Mouse (Mus musculus): Measurements from ENCODE around the gene Tyw3. TPM values are rescaled to one million over a fixed set of nuclear protein-coding genes. Genes with fewer than 3 reads are reported as not detected.

Tyw3 gene
- polyA plus RNA-seq, 1 experiment from 2014 or later = 19.0 TPM

- Histone ChIP-seq H3K9ac (ENCODE audit: low read length) (no peak overlapping the region), H3K4me1 (ENCODE audit: control insufficient read depth, insufficient read depth, low read length) (peaks cover 13% of the 10 kb centered on the region; the same call in 1 of the 2 replicates), H3K4me2 (ENCODE audit: low read depth) (no peak overlapping the region), H3K27ac (ENCODE audit: low read depth, low read length) (no peak overlapping the region), H3K9me3 (ENCODE audit: control insufficient read depth, low read length) (no peaks in the 10 kb centered on the region), H3K27me3 (ENCODE audit: control insufficient read depth, insufficient read depth, low read length) (no peaks in the 10 kb centered on the region), H3K36me3 (ENCODE audit: control insufficient read depth, insufficient read depth, low read length) (no peaks in the 10 kb centered on the region), H3K4me3 (ENCODE audit: low read depth, low read length) (no peak overlapping the region)
- no peak for ATAC-seq (ENCODE audit: insufficient read depth, low FRiP score, low TSS enrichment)
- no peak for DNase-seq (ENCODE audit: low spot score)
- WGBS = 51% methylated on average over 17 of the region's 17 CpGs
Measured at GRCm38 (mm10) chr3:154550326-154551034, 46.4 kb downstream of the Tyw3 start.

- ATAC-seq (ENCODE audit: insufficient read depth, low FRiP score, low TSS enrichment) (0 out of 2 replicates have a peak, but pooled peaks have one; percentile 25), DNase-seq (ENCODE audit: low spot score) (peak; percentile 42)
- no peaks in the 10 kb centered on the region for H3K36me3 ChIP-seq (ENCODE audit: control insufficient read depth, insufficient read depth, low read length)
- H3K4me2 ChIP-seq (ENCODE audit: low read depth) = no peak overlapping the region
- WGBS = 2% methylated on average over 8 of the region's 8 CpGs
- no peaks in the 10 kb centered on the region for H3K27me3 ChIP-seq (ENCODE audit: control insufficient read depth, insufficient read depth, low read length)
- H3K9ac ChIP-seq (ENCODE audit: low read length) = no peak overlapping the region
- no peak overlapping the region for H3K27ac ChIP-seq (ENCODE audit: low read depth, low read length)
- no peaks in the 10 kb centered on the region for H3K9me3 ChIP-seq (ENCODE audit: control insufficient read depth, low read length)
- H3K4me3 ChIP-seq (ENCODE audit: low read depth, low read length) = no peak overlapping the region
- peaks cover 13% of the 10 kb centered on the region; the same call in 1 of the 2 replicates for H3K4me1 ChIP-seq (ENCODE audit: control insufficient read depth, insufficient read depth, low read length)
Measured at GRCm38 (mm10) chr3:154548868-154549301, 48.0 kb downstream of the Tyw3 start.

GRCm38 (mm10) chr3:154547549-154548426 is 49.1 kb downstream of the Tyw3 start:
- Histone ChIP-seq H3K4me2 (ENCODE audit: low read depth) (peak overlapping the region; percentile 19), H3K4me3 (ENCODE audit: low read depth, low read length) (no peak overlapping the region), H3K4me1 (ENCODE audit: control insufficient read depth, insufficient read depth, low read length) (peaks cover 13% of the 10 kb centered on the region; the same call in 1 of the 2 replicates), H3K9me3 (ENCODE audit: control insufficient read depth, low read length) (no peaks in the 10 kb centered on the region), H3K36me3 (ENCODE audit: control insufficient read depth, insufficient read depth, low read length) (no peaks in the 10 kb centered on the region), H3K27me3 (ENCODE audit: control insufficient read depth, insufficient read depth, low read length) (no peaks in the 10 kb centered on the region), H3K9ac (ENCODE audit: low read length) (no peak overlapping the region), H3K27ac (ENCODE audit: low read depth, low read length) (no peak overlapping the region)
- peak; percentile 26 for DNase-seq (ENCODE audit: low spot score)
- peak; percentile 28; the same call in 1 of the 2 replicates for ATAC-seq (ENCODE audit: insufficient read depth, low FRiP score, low TSS enrichment)
- WGBS = 5% methylated on average over 20 of the region's 20 CpGs

GRCm38 (mm10) chr3:154546234-154546633 is 50.7 kb downstream of the Tyw3 start:
- H3K4me1 ChIP-seq (ENCODE audit: control insufficient read depth, insufficient read depth, low read length) = peaks cover 13% of the 10 kb centered on the region; the same call in 1 of the 2 replicates
- DNase-seq (ENCODE audit: low spot score) (no peak), ATAC-seq (ENCODE audit: insufficient read depth, low FRiP score, low TSS enrichment) (no peak)
- H3K27ac ChIP-seq (ENCODE audit: low read depth, low read length) = no peak overlapping the region
- no peaks in the 10 kb centered on the region for H3K9me3 ChIP-seq (ENCODE audit: control insufficient read depth, low read length)
- H3K9ac ChIP-seq (ENCODE audit: low read length) = no peak overlapping the region
- H3K36me3 ChIP-seq (ENCODE audit: control insufficient read depth, insufficient read depth, low read length) = no peaks in the 10 kb centered on the region
- no peaks in the 10 kb centered on the region for H3K27me3 ChIP-seq (ENCODE audit: control insufficient read depth, insufficient read depth, low read length)
- H3K4me2 ChIP-seq (ENCODE audit: low read depth) = no peak overlapping the region
- no peak overlapping the region for H3K4me3 ChIP-seq (ENCODE audit: low read depth, low read length)
- 70% methylated on average over 4 of the region's 4 CpGs for WGBS

- Histone ChIP-seq H3K9ac (ENCODE audit: low read length) (no peak overlapping the region), H3K27ac (ENCODE audit: low read depth, low read length) (no peak overlapping the region), H3K9me3 (ENCODE audit: control insufficient read depth, low read length) (no peaks in the 10 kb centered on the region), H3K4me1 (ENCODE audit: control insufficient read depth, insufficient read depth, low read length) (no peaks in the 10 kb centered on the region), H3K27me3 (ENCODE audit: control insufficient read depth, insufficient read depth, low read length) (no peaks in the 10 kb centered on the region), H3K4me2 (ENCODE audit: low read depth) (no peak overlapping the region), H3K4me3 (ENCODE audit: low read depth, low read length) (no peak overlapping the region), H3K36me3 (ENCODE audit: control insufficient read depth, insufficient read depth, low read length) (no peaks in the 10 kb centered on the region)
- 76% methylated on average over 10 of the region's 10 CpGs for WGBS
- ATAC-seq (ENCODE audit: insufficient read depth, low FRiP score, low TSS enrichment) = no peak
- DNase-seq (ENCODE audit: low spot score) = no peak
Measured at GRCm38 (mm10) chr3:154540086-154540911, 56.6 kb downstream of the Tyw3 start.

- H3K4me1 ChIP-seq (ENCODE audit: control insufficient read depth, insufficient read depth, low read length) = no peaks in the 10 kb centered on the region
- no peaks in the 10 kb centered on the region for H3K27me3 ChIP-seq (ENCODE audit: control insufficient read depth, insufficient read depth, low read length)
- no peak overlapping the region for H3K9ac ChIP-seq (ENCODE audit: low read length)
- DNase-seq (ENCODE audit: low spot score) (no peak), ATAC-seq (ENCODE audit: insufficient read depth, low FRiP score, low TSS enrichment) (no peak)
- H3K4me3 ChIP-seq (ENCODE audit: low read depth, low read length) = no peak overlapping the region
- no peak overlapping the region for H3K4me2 ChIP-seq (ENCODE audit: low read depth)
- no peak overlapping the region for H3K27ac ChIP-seq (ENCODE audit: low read depth, low read length)
- 82% methylated on average over 5 of the region's 5 CpGs for WGBS
- no peaks in the 10 kb centered on the region for H3K9me3 ChIP-seq (ENCODE audit: control insufficient read depth, low read length)
- H3K36me3 ChIP-seq (ENCODE audit: control insufficient read depth, insufficient read depth, low read length) = no peaks in the 10 kb centered on the region
Measured at GRCm38 (mm10) chr3:154536134-154536533, 60.8 kb downstream of the Tyw3 start.

- ATAC-seq (ENCODE audit: insufficient read depth, low FRiP score, low TSS enrichment) (no peak), DNase-seq (ENCODE audit: low spot score) (no peak)
- no peak overlapping the region for H3K4me2 ChIP-seq (ENCODE audit: low read depth)
Measured at GRCm38 (mm10) chr3:154533246-154533645, 63.7 kb downstream of the Tyw3 start.

GRCm38 (mm10) chr3:154528973-154529372 is 67.9 kb downstream of the Tyw3 start:
- Histone ChIP-seq H3K4me2 (ENCODE audit: low read depth) (no peak overlapping the region), H3K9me3 (ENCODE audit: control insufficient read depth, low read length) (no peaks in the 10 kb centered on the region), H3K9ac (ENCODE audit: low read length) (no peak overlapping the region), H3K4me1 (ENCODE audit: control insufficient read depth, insufficient read depth, low read length) (no peaks in the 10 kb centered on the region), H3K27me3 (ENCODE audit: control insufficient read depth, insufficient read depth, low read length) (no peaks in the 10 kb centered on the region), H3K4me3 (ENCODE audit: low read depth, low read length) (no peak overlapping the region), H3K36me3 (ENCODE audit: control insufficient read depth, insufficient read depth, low read length) (no peaks in the 10 kb centered on the region), H3K27ac (ENCODE audit: low read depth, low read length) (no peak overlapping the region)
- ATAC-seq (ENCODE audit: insufficient read depth, low FRiP score, low TSS enrichment) (no peak), DNase-seq (ENCODE audit: low spot score) (no peak)
- 83% methylated on average over 5 of the region's 5 CpGs for WGBS

More at GRCm38 (mm10) chr3:154533246-154533645, 63.7 kb downstream of the Tyw3 start:
- Histone ChIP-seq H3K4me3 (ENCODE audit: low read depth, low read length) (no peak overlapping the region), H3K36me3 (ENCODE audit: control insufficient read depth, insufficient read depth, low read length) (no peaks in the 10 kb centered on the region), H3K27me3 (ENCODE audit: control insufficient read depth, insufficient read depth, low read length) (no peaks in the 10 kb centered on the region), H3K9ac (ENCODE audit: low read length) (no peak overlapping the region), H3K4me1 (ENCODE audit: control insufficient read depth, insufficient read depth, low read length) (no peaks in the 10 kb centered on the region), H3K27ac (ENCODE audit: low read depth, low read length) (no peak overlapping the region), H3K9me3 (ENCODE audit: control insufficient read depth, low read length) (no peaks in the 10 kb centered on the region)
- 74% methylated on average over 5 of the region's 5 CpGs for WGBS

Measured in neural tube, embryonic 11.5 days (tissue).